Mouse (Mus musculus) mouse embryonic stem cell (cell line): ENCODE measurements around the gene Adamts14.

Experiments used
- in situ Hi-C, 2 experiments: fragments of 300-500 bp; cut with MboI; formaldehyde crosslinking; loops; 1 replicate in 1 of 2; 3 replicates in 1 of 2; pipeline ENCODE4 v1.14.3; 2019 to 2020; ENCODE audit warnings: low sequenced_read_pairs in 2 of 2, low pct_unique_long_range_greater_than_20kb in 1 of 2, mixed read lengths in 1 of 2; ENCODE audit not compliant: unreplicated experiment in 1 of 2

Gene Adamts14

GRCm38 (mm10) chr10:61273081-61273843 is at the start of gene Adamts14:
Adamts14 (minus strand) TSS chr10:61273438.
- in situ Hi-C loops, result no loop called here

GRCm38 (mm10) chr10:61318527-61318926 is 45.3 kb upstream of the Adamts14 start:
- in situ Hi-C loops, result no loop called here

- in situ Hi-C loops, result no loop called here
Measured at GRCm38 (mm10) chr10:61315324-61315880, 42.2 kb upstream of the Adamts14 start.

- in situ Hi-C loops, result no loop called here
Measured at GRCm38 (mm10) chr10:61313750-61314149, 40.5 kb upstream of the Adamts14 start.

- in situ Hi-C loops, result no loop called here
Measured at GRCm38 (mm10) chr10:61312754-61313153, 39.5 kb upstream of the Adamts14 start.

GRCm38 (mm10) chr10:61312159-61312558 is 38.9 kb upstream of the Adamts14 start:
- in situ Hi-C loops, result no loop called here

- in situ Hi-C loops, result no loop called here
Measured at GRCm38 (mm10) chr10:61308706-61309320, 35.6 kb upstream of the Adamts14 start.

- in situ Hi-C loops, result no loop called here
Measured at GRCm38 (mm10) chr10:61305928-61306590, 32.8 kb upstream of the Adamts14 start.

GRCm38 (mm10) chr10:61304046-61304445 is 30.8 kb upstream of the Adamts14 start:
- in situ Hi-C loops, result no loop called here

GRCm38 (mm10) chr10:61300996-61301395 is 27.8 kb upstream of the Adamts14 start:
- in situ Hi-C loops, result no loop called here

GRCm38 (mm10) chr10:61297477-61297876 is 24.2 kb upstream of the Adamts14 start, which contains the start of gene Prf1:
Prf1 (plus strand) TSS chr10:61297833.
- in situ Hi-C loops, result no loop called here

- in situ Hi-C loops, result no loop called here
Measured at GRCm38 (mm10) chr10:61296713-61297445, 23.6 kb upstream of the Adamts14 start.

GRCm38 (mm10) chr10:61294242-61294641 is 21.0 kb upstream of the Adamts14 start:
- in situ Hi-C loops, result no loop called here

- in situ Hi-C loops, result no loop called here
Measured at GRCm38 (mm10) chr10:61290479-61290878, 17.2 kb upstream of the Adamts14 start.

- in situ Hi-C loops, result no loop called here
Measured at GRCm38 (mm10) chr10:61290016-61290415, 16.8 kb upstream of the Adamts14 start.

GRCm38 (mm10) chr10:61286246-61286645 is 13.0 kb upstream of the Adamts14 start:
- in situ Hi-C loops, result no loop called here

GRCm38 (mm10) chr10:61285271-61285670 is 12.0 kb upstream of the Adamts14 start:
- in situ Hi-C loops, result no loop called here

GRCm38 (mm10) chr10:61284309-61284708 is 11.1 kb upstream of the Adamts14 start:
- in situ Hi-C loops, result no loop called here

GRCm38 (mm10) chr10:61281115-61281514 is 7.9 kb upstream of the Adamts14 start:
- in situ Hi-C loops, result no loop called here
